Mouse (Mus musculus) heart, embryonic 11.5 days (tissue): ENCODE measurements at regions not wholly inside any gene's neighbourhood (a gene's known extent, or its start where the extent isn't known, plus 50 kb on each side); places are given as distances from the start of the nearest gene placed in this dataset.

Experiments used
- ATAC-seq: fragments of 200-750 bp; cut with Nextera tagmentation; replicated peaks from 2 replicates; pipeline ENCODE4 v1.8.0; 2017; ENCODE audit warnings: moderate library complexity; ENCODE audit not compliant: insufficient number of reproducible peaks, low FRiP score, low TSS enrichment
- H3K27ac ChIP-seq: fragments of 300-500 bp; sonication (generic); 2 replicates; pipeline ENCODE4 v1.5.1; 2014; ENCODE audit warnings: mild to moderate bottlenecking, low read depth, low read length
- H3K27me3 ChIP-seq: fragments of 300-500 bp; sonication (generic); 2 replicates; pipeline ENCODE4 v1.6.1; 2014; ENCODE audit warnings: mild to moderate bottlenecking, low read length, mixed read lengths; ENCODE audit not compliant: control insufficient read depth, insufficient read depth
- H3K36me3 ChIP-seq: fragments of 300-500 bp; sonication (generic); 2 replicates; pipeline ENCODE4 v1.6.1; 2014; ENCODE audit warnings: mild to moderate bottlenecking, low read length, moderate library complexity, mixed read lengths; ENCODE audit not compliant: control insufficient read depth, insufficient read depth
- H3K4me1 ChIP-seq: fragments of 300-500 bp; sonication (generic); 2 replicates; pipeline ENCODE4 v1.6.1; 2014; ENCODE audit warnings: low read length; ENCODE audit not compliant: control insufficient read depth, insufficient read depth
- H3K4me2 ChIP-seq: fragments of 300-500 bp; sonication (generic); 2 replicates; pipeline ENCODE4 v1.6.1; 2014; ENCODE audit warnings: mild to moderate bottlenecking, moderate library complexity
- H3K4me3 ChIP-seq: fragments of 300-500 bp; sonication (generic); 2 replicates; pipeline ENCODE4 v1.5.1; 2014; ENCODE audit warnings: low read depth, low read length
- H3K9ac ChIP-seq: fragments of 300-500 bp; sonication (generic); 2 replicates; pipeline ENCODE4 v1.6.1; 2014; ENCODE audit warnings: mild to moderate bottlenecking, low read depth, low read length, moderate library complexity
- H3K9me3 ChIP-seq: fragments of 300-500 bp; sonication (generic); replicated peaks from 2 replicates; pipeline ENCODE4 v1.6.1; 2016; ENCODE audit warnings: low read length; ENCODE audit not compliant: control insufficient read depth
- WGBS: fragments of 180-500 bp; shearing (Covaris S2); extraction: QIAGEN DNeasy Blood & Tissue Kit; methylation state at CpG from one replicate; pipeline ENCODE4 v1.1.7; 2014; ENCODE audit not compliant: insufficient replicate concordance; 5-methylcytosine and 5-hydroxymethylcytosine counted together

- H3K27ac ChIP-seq: peak overlapping the region; percentile 43; the same call in 1 of the 2 replicates
- peak; percentile 74 for ATAC-seq
- no peak overlapping the region for H3K9ac ChIP-seq
- H3K27me3 ChIP-seq: no peaks in the 10 kb centered on the region
- peaks cover 6% of the 10 kb centered on the region; the same call in 1 of the 2 replicates for H3K4me1 ChIP-seq
- H3K36me3 ChIP-seq: no peaks in the 10 kb centered on the region
- H3K4me2 ChIP-seq: no peak overlapping the region
- no peak overlapping the region for H3K4me3 ChIP-seq
- peaks cover 6% of the 10 kb centered on the region; the same call in 1 of the 2 replicates for H3K9me3 ChIP-seq
- WGBS: 8% methylated on average over 1 of the region's 1 CpGs
Observed at GRCm38 (mm10) chr4:47645093-47645492, 170.6 kb downstream of the Sec61b start.

- Histone ChIP-seq H3K36me3 (no peaks in the 10 kb centered on the region), H3K9ac (no peak overlapping the region), H3K27ac (no peak overlapping the region), H3K27me3 (no peaks in the 10 kb centered on the region), H3K9me3 (peaks cover 6% of the 10 kb centered on the region; the same call in 1 of the 2 replicates), H3K4me2 (no peak overlapping the region), H3K4me3 (no peak overlapping the region), H3K4me1 (peaks cover 6% of the 10 kb centered on the region; the same call in 1 of the 2 replicates)
- 78% methylated on average over 8 of the region's 8 CpGs for WGBS
- ATAC-seq: no peak
Observed at GRCm38 (mm10) chr4:47648701-47649100, 174.2 kb downstream of the Sec61b start.

- H3K4me2 ChIP-seq: no peak overlapping the region
- 82% methylated on average over 3 of the region's 3 CpGs for WGBS
- ATAC-seq: no peak
- peaks cover 6% of the 10 kb centered on the region; the same call in 1 of the 2 replicates for H3K9me3 ChIP-seq
- no peak overlapping the region for H3K27ac ChIP-seq
- H3K9ac ChIP-seq: no peak overlapping the region
- no peaks in the 10 kb centered on the region for H3K27me3 ChIP-seq
- no peak overlapping the region for H3K4me3 ChIP-seq
- peaks cover 4% of the 10 kb centered on the region; the same call in 1 of the 2 replicates for H3K4me1 ChIP-seq
- H3K36me3 ChIP-seq: no peaks in the 10 kb centered on the region
Observed at GRCm38 (mm10) chr4:47649951-47650350, 175.5 kb downstream of the Sec61b start.

GRCm38 (mm10) chr4:47651521-47651920 lies 177.1 kb downstream of the Sec61b start:
- Histone ChIP-seq H3K27me3 (no peaks in the 10 kb centered on the region), H3K9me3 (peaks cover 2% of the 10 kb centered on the region; the same call in 1 of the 2 replicates), H3K9ac (no peak overlapping the region), H3K4me3 (no peak overlapping the region), H3K4me1 (no peaks in the 10 kb centered on the region), H3K27ac (no peak overlapping the region), H3K36me3 (no peaks in the 10 kb centered on the region), H3K4me2 (no peak overlapping the region)
- no peak for ATAC-seq
- WGBS: 79% methylated on average over 10 of the region's 10 CpGs

GRCm38 (mm10) chr4:47653143-47653542 lies 178.7 kb downstream of the Sec61b start:
- no peaks in the 10 kb centered on the region for H3K4me1 ChIP-seq
- no peak for ATAC-seq
- H3K9me3 ChIP-seq: no peaks in the 10 kb centered on the region
- H3K9ac ChIP-seq: no peak overlapping the region
- no peaks in the 10 kb centered on the region for H3K27me3 ChIP-seq
- H3K4me3 ChIP-seq: no peak overlapping the region
- H3K27ac ChIP-seq: no peak overlapping the region
- WGBS: 86% methylated on average over 2 of the region's 2 CpGs
- H3K4me2 ChIP-seq: no peak overlapping the region
- H3K36me3 ChIP-seq: no peaks in the 10 kb centered on the region

- WGBS: 52% methylated on average over 5 of the region's 5 CpGs
- Histone ChIP-seq H3K36me3 (no peaks in the 10 kb centered on the region), H3K4me3 (no peak overlapping the region), H3K27ac (no peak overlapping the region), H3K9ac (no peak overlapping the region), H3K4me2 (no peak overlapping the region), H3K27me3 (peaks cover 4% of the 10 kb centered on the region), H3K9me3 (no peaks in the 10 kb centered on the region), H3K4me1 (0 out of 2 replicates have a peak, but pooled peaks cover 5% of the 10 kb centered on the region)
- ATAC-seq: no peak; the same call in 1 of the 2 replicates
Observed at GRCm38 (mm10) chr4:47669519-47669918, 195.1 kb downstream of the Sec61b start.

GRCm38 (mm10) chr4:47670476-47670875 lies 196.0 kb downstream of the Sec61b start:
- 28% methylated on average over 3 of the region's 3 CpGs for WGBS
- Histone ChIP-seq H3K9ac (no peak overlapping the region), H3K36me3 (no peaks in the 10 kb centered on the region), H3K4me1 (0 out of 2 replicates have a peak, but pooled peaks cover 5% of the 10 kb centered on the region), H3K27me3 (peaks cover 4% of the 10 kb centered on the region), H3K4me3 (no peak overlapping the region), H3K9me3 (no peaks in the 10 kb centered on the region), H3K4me2 (no peak overlapping the region), H3K27ac (no peak overlapping the region)
- 0 out of 2 replicates have a peak, but pooled peaks have one; percentile 42 for ATAC-seq

- Histone ChIP-seq H3K4me2 (no peak overlapping the region), H3K36me3 (no peaks in the 10 kb centered on the region), H3K4me3 (no peak overlapping the region), H3K9ac (no peak overlapping the region), H3K27me3 (peaks cover 4% of the 10 kb centered on the region; the same call in 1 of the 2 replicates), H3K4me1 (0 out of 2 replicates have a peak, but pooled peaks cover 5% of the 10 kb centered on the region), H3K27ac (no peak overlapping the region), H3K9me3 (no peaks in the 10 kb centered on the region)
- whole genome bisulfite sequencing: 48% methylated on average over 5 of the region's 5 CpGs
- ATAC-seq: no peak
Observed at GRCm38 (mm10) chr4:47671362-47671761, 196.9 kb downstream of the Sec61b start.

- Histone ChIP-seq H3K27me3 (no peaks in the 10 kb centered on the region), H3K4me3 (no peak overlapping the region), H3K27ac (no peak overlapping the region), H3K4me1 (no peaks in the 10 kb centered on the region), H3K36me3 (no peaks in the 10 kb centered on the region), H3K4me2 (no peak overlapping the region), H3K9ac (no peak overlapping the region), H3K9me3 (no peaks in the 10 kb centered on the region)
- ATAC-seq: no peak
- WGBS: 84% methylated on average over 4 of the region's 4 CpGs
Observed at GRCm38 (mm10) chr4:47681141-47681540, 206.7 kb downstream of the Sec61b start.
